ENCODE assay signal across 8 mouse cellular contexts in genomic region chr19:46572951-46573937, GRCm38 (mm10). TPM values are rescaled to one million over a fixed set of nuclear protein-coding genes. Genes with fewer than 3 reads are reported as not detected.
DNase-seq lines count a peak whose midpoint lies in the region; ATAC-seq lines count a peak whose summit lies in the region.

Gene Arl3 (minus strand): TSS chr19:46573198.
Gene Sfxn2 (plus strand): TSS chr19:46573365.

- peak within 1 kb of the TSS; percentile 66 for H3K4me3 ChIP-seq in hindbrain, embryonic 15.5 days

- H3K4me1 ChIP-seq in hindbrain, embryonic 15.5 days (replicated peaks) = peaks cover 25% of the 10 kb centered on the region

- no peaks in the 10 kb centered on the region for H3K9me3 ChIP-seq in hindbrain, embryonic 15.5 days

- H3K4me2 ChIP-seq in hindbrain, embryonic 15.5 days = peak within 1 kb of the TSS; percentile 81

- H3K9ac ChIP-seq in hindbrain, embryonic 15.5 days = peak within 1 kb of the TSS; percentile 77

- ATAC-seq in hindbrain, embryonic 15.5 days (ENCODE audit: low FRiP score, low read depth) = peak; percentile 98

- H3K27me3 ChIP-seq in hindbrain, embryonic 15.5 days = no peaks in the 10 kb centered on the region

- no peaks in the 10 kb centered on the region for H3K36me3 ChIP-seq in hindbrain, embryonic 15.5 days

- 1% methylated on average over 58 of the region's 67 CpGs for WGBS in hindbrain, embryonic 15.5 days

- H3K27ac ChIP-seq in hindbrain, embryonic 15.5 days (replicated peaks) = peak within 1 kb of the TSS; percentile 83

- DNase-seq in T-cell, adult 2 months (ENCODE audit: low spot score) = peak; percentile 94
- DNase-seq in cerebellum, postnatal 36 days = peak; percentile 91 to 95
- DNase-seq in frontal cortex, postnatal 36 days (ENCODE audit: low spot score in 2 of 2) = peak; percentile 92 to 94
- DNase-seq in left cerebral cortex, adult 11 months (ENCODE audit: low spot score) = peak; percentile 89
- DNase-seq in lung, postnatal 4 days = peak; percentile 96 to 98
- DNase-seq in retina, postnatal 7 days (ENCODE audit: low read depth, low spot score) = peak; percentile 96
- peak; percentile 76 for DNase-seq in urinary bladder, adult 2 months (ENCODE audit: low spot score)

RNA-seq across cellular contexts. Expression of gene Arl3, which starts in this region (rescaled TPM):
- polyA plus RNA-seq in hindbrain, embryonic 15.5 days (2015; fragmentation: Nextera tagmentation; extraction: Ambion mirVana) = 208 and 221 TPM in 2 replicates
- 93.7 and 103 TPM in 2 replicates for polyA plus RNA-seq in urinary bladder, adult 2 months (2012; rRNA removed)

RNA-seq across cellular contexts. Expression of gene Sfxn2, which starts in this region (rescaled TPM):
- 10.2 and 11.3 TPM in 2 replicates for polyA plus RNA-seq in hindbrain, embryonic 15.5 days (2015; fragmentation: Nextera tagmentation; extraction: Ambion mirVana)
- 5.8 and 7.5 TPM in 2 replicates for polyA plus RNA-seq in urinary bladder, adult 2 months (2012; rRNA removed)

Comparison
In these comparisons a context has a peak if more than half of its experiments do, and no peak if none do; other contexts are left out.
1. Peak in every context shown above with its lines: DNase-seq, ATAC-seq, H3K4me3 ChIP-seq and H3K27ac ChIP-seq.